Mouse (Mus musculus) forebrain, embryonic 12.5 days (tissue): Measurements from ENCODE around the gene Col16a1. TPM values are rescaled to one million over a fixed set of nuclear protein-coding genes. Genes with fewer than 3 reads are reported as not detected.

Source experiments
- ATAC-seq: fragments of 200-750 bp; cut with Nextera tagmentation; 2 replicates; pipeline ENCODE4 v1.8.0; 2017; ENCODE audit warnings: moderate TSS enrichment; ENCODE audit not compliant: low FRiP score
- H3K27ac ChIP-seq: fragments of 300-500 bp; sonication (generic); 2 replicates; pipeline ENCODE4 v1.5.1; 2016; ENCODE audit warnings: mild to moderate bottlenecking
- H3K27me3 ChIP-seq: fragments of 300-500 bp; sonication (generic); 2 replicates; pipeline ENCODE4 v1.6.1; 2016; ENCODE audit warnings: mild to moderate bottlenecking
- H3K36me3 ChIP-seq: fragments of 300-500 bp; sonication (generic); replicated peaks from 2 replicates; pipeline ENCODE4 v1.6.1; 2016; ENCODE audit warnings: mild to moderate bottlenecking
- H3K4me1 ChIP-seq: fragments of 300-500 bp; sonication (generic); 2 replicates; pipeline ENCODE4 v1.6.1; 2016
- H3K4me2 ChIP-seq: fragments of 300-500 bp; sonication (generic); 2 replicates; pipeline ENCODE4 v1.6.1; 2016; ENCODE audit warnings: mild to moderate bottlenecking, moderate library complexity
- H3K4me3 ChIP-seq: fragments of 300-500 bp; sonication (generic); replicated peaks from 2 replicates; pipeline ENCODE4 v1.5.1; 2016; ENCODE audit warnings: mild to moderate bottlenecking
- H3K9ac ChIP-seq: fragments of 300-500 bp; sonication (generic); 2 replicates; pipeline ENCODE4 v1.6.1; 2016; ENCODE audit warnings: mild to moderate bottlenecking
- H3K9me3 ChIP-seq: fragments of 300-500 bp; sonication (generic); 2 replicates; pipeline ENCODE4 v1.6.1; 2016
- WGBS: fragments of 180-500 bp; shearing (Covaris S2); methylation state at CpG from one replicate; pipeline ENCODE4 v1.1.7; 2016; 5-methylcytosine and 5-hydroxymethylcytosine counted together
- polyA plus RNA-seq: library from polyadenylated mRNA; unstranded; fragments of >200 nt; fragmentation: Nextera tagmentation; extraction: Ambion mirVana; gene quantifications from 2 replicates; pipeline ENCODE4 v1.2.1, GENCODE M21; 2016

Gene Col16a1
- polyA plus RNA-seq, 1 experiment from 2014 or later = 14.8 TPM

GRCm38 (mm10) chr4:130140992-130141402 is 93.4 kb downstream of the Col16a1 start:
- no peak for ATAC-seq
- H3K4me2 ChIP-seq = no peak overlapping the region
- WGBS = 63% methylated on average over 9 of the region's 9 CpGs

GRCm38 (mm10) chr4:130141786-130142185 is 94.1 kb downstream of the Col16a1 start:
- Histone ChIP-seq H3K27ac (no peak overlapping the region), H3K9me3 (no peaks in the 10 kb centered on the region), H3K9ac (no peak overlapping the region), H3K4me2 (no peak overlapping the region), H3K27me3 (peaks cover 52% of the 10 kb centered on the region), H3K36me3 (no peaks in the 10 kb centered on the region), H3K4me1 (peaks cover 19% of the 10 kb centered on the region), H3K4me3 (no peak overlapping the region)
- WGBS = 70% methylated on average over 3 of the region's 3 CpGs
- ATAC-seq = no peak

More at GRCm38 (mm10) chr4:130140992-130141402, 93.4 kb downstream of the Col16a1 start:
- Histone ChIP-seq H3K27ac (no peak overlapping the region), H3K9me3 (no peaks in the 10 kb centered on the region), H3K4me1 (peaks cover 19% of the 10 kb centered on the region), H3K9ac (no peak overlapping the region), H3K4me3 (no peak overlapping the region), H3K27me3 (peaks cover 57% of the 10 kb centered on the region), H3K36me3 (no peaks in the 10 kb centered on the region)

DNA sequence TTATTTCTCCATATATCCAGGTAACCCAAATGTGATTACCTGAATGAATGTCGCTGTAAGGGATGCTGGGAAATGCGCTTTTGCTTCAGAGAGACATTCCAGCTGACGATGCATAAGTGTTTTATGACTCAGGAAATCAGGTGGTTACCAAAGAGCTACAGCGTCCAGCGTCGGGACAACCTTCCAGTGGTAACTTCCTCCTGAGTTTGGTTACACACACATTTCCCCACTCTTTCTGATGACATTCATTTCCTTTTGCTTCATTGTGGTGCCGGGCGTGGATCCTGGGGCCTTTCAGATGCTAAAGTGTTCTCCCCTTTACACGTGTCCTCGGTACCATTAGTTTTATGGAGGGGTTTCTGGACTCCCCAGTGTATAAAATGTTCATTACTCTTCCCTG is 100.8 kb downstream of the Col16a1 start:
- no peak overlapping the region for H3K4me2 ChIP-seq
- ATAC-seq = no peak

More for the DNA sequence above, 100.8 kb downstream of the Col16a1 start:
- Histone ChIP-seq H3K9me3 (no peaks in the 10 kb centered on the region), H3K9ac (no peak overlapping the region), H3K27ac (no peak overlapping the region), H3K4me1 (no peaks in the 10 kb centered on the region), H3K4me3 (no peak overlapping the region), H3K36me3 (no peaks in the 10 kb centered on the region), H3K27me3 (peaks cover 30% of the 10 kb centered on the region)
- 85% methylated on average over 10 of the region's 10 CpGs for WGBS

Other genes with a start within 250 kb of the Col16a1 start
- 375 and 407 TPM in 2 replicates for gene Ptp4a2, start 236.6 kb upstream of the Col16a1 start, polyA plus RNA-seq
- 0.06 TPM in 1 of 2 replicates, not detected in the other for gene Spocd1, start 118.6 kb upstream of the Col16a1 start, polyA plus RNA-seq
- 5.6 and 7.3 TPM in 2 replicates for gene Adgrb2, start 63.0 kb upstream of the Col16a1 start, polyA plus RNA-seq
- gene Pef1, start 54.7 kb downstream of the Col16a1 start, polyA plus RNA-seq = 60.4 and 61.4 TPM in 2 replicates
- 0.10 TPM in 1 of 2 replicates, not detected in the other for gene Hcrtr1, start 91.5 kb downstream of the Col16a1 start, polyA plus RNA-seq
- 4.1 and 4.6 TPM in 2 replicates for gene Tinagl1, start 127.3 kb downstream of the Col16a1 start, polyA plus RNA-seq
- not detected in 2 replicates for gene Gm853, start 174.6 kb downstream of the Col16a1 start, polyA plus RNA-seq
- gene Serinc2, start 231.4 kb downstream of the Col16a1 start, polyA plus RNA-seq = 88.9 and 95.5 TPM in 2 replicates